Mouse (Mus musculus): Measurements from ENCODE around the gene Ctbs.

DNA sequence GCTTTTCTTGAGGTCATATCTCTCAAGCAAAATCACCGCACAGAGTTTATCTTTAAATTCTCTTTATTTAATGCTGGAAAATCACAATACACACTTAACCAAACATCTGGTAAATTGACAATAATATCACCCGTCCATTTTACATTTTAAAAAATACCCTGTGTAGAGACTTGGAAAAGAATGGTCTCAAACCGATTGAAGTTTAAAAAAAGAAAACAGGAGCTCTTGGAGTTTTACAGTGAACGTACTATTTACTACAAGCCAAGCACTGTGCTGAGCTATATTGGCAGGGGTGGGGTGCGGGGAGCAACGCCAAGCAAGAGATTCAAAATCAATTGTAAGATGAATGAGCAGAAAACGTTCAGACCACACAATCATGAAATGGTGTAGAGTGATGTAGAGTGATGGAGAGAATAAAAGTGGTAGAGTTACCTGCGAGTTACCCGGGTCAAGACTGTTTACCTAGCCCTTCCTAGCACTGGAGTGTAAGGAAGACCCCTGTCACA is at the start of gene Ctbs:
- no peak for TF ChIP-seq CTCF (IDR thresholded peaks at IDR 0.05)
- no peak for TF ChIP-seq EP300 (IDR thresholded peaks at IDR 0.05)
